Mouse (Mus musculus) thymus, postnatal 10 days (tissue): ENCODE measurements at regions not wholly inside any gene's neighbourhood (a gene's known extent, or its start where the extent isn't known, plus 50 kb on each side); places are given as distances from the start of the nearest gene placed in this dataset.

Experiments
- DNase-seq, 2 experiments: peaks; one replicate each; pipeline ENCODE4 v3.0.0; 2021; ENCODE audit warnings: low spot score in 2 of 2

DNA sequence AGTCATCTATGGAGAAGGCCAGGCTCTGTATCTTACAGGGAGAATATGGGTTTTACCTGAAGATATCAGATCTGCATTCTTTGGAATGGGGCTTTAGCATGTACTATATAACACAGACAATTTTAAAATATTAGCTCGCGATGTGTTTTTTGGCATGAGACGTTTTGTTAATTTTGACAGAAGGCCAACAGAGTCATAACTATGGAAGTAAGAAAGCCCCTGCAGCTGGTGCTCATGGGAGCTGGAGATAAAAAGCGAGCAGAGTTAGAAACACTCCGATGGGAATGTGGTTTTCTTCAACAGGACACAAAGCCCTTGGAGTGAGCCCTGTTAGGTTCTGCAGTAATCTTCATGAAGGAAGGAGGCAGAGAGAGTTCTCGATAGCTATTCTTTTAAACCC is 176.6 kb downstream of the Rps12 start:
- no peak for DNase-seq

DNA sequence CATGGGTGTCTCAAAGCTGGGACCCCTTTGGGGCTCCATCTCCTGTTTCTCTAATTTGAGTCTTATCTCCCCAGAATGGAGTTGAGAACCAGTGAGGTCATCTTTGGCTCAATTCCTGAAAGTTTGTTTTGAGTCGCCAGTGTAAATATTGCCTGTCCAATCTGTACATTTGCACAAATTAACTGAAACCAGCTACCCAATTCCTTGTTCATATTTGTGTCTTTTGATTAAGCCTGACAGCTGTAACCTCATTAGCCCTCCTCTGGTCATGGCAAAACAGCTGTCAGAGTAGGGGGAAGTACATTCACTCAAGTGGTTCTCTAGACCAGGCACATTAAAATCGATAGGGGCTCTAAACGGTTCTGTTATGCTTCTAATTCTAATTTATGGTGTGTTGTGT is 177.0 kb downstream of the Rps12 start:
- DNase-seq: no peak

DNA sequence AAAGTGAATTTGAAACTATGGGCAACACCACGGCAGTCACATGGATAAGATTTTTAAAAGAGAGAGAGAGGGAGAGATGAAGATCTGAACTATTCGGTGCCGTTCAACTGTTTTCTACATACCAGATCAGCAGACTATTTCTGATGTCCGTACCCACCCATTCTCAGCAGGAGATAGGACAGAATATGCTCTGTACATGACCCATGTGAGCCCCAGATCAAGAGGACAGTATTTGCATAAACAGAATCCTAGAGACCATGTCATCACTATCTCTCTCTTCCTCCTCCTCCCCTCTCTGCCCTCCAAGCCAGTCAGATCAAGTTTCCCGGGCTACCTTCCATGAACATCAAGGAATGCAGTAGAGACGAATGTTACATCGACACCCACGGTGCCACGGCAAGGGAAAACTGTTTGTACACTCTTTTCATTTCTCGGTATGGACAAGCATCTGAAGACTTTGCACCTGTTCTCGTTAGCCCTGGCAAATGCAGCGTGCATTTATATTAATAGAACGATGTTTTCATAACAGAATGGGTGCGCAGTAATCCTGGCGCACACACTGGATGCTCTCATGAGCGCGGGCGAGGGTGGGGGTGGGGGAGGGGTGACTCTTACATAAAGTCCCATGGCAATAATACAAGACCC is 177.7 kb downstream of the Rps12 start:
- no peak for DNase-seq

DNA sequence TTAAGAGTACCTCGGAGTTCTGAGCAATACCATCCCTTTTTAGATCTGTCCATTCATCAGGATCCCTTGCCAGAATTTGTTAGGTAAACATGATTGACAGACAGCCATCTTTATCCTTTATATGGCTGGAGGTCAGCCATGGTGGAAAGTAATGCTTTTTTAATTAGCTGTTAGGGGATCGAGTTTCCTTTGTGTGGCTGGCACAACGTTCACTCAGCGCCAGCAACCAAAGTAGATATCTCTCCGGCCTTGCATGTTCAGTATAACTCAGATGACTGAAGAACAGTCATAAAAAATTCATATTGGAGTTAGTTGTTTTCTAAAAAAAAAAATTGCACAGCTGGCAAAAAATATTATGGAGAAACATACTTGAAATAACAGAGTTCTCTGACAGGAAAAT is 186.4 kb downstream of the Rps12 start:
- DNase-seq: no peak

DNA sequence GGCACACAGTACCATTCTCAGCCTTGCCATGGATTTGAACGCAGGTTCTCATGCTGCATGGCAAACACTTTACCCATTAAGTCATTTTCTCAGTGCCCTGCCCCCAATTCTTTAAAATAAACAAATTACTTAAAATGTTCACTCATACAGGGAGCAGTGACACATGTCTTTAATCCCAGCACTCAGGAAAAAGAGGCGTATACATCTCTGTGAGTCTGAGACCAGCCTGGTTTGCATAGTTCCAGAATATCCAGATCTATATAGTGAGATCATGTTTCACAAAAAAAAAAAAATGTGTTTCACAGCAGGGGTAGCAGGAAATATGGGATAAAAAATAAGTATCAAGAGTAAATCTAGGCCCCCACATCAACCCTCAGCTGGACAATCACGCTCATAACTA is 191.5 kb downstream of the Rps12 start:
- no peak for DNase-seq

DNA sequence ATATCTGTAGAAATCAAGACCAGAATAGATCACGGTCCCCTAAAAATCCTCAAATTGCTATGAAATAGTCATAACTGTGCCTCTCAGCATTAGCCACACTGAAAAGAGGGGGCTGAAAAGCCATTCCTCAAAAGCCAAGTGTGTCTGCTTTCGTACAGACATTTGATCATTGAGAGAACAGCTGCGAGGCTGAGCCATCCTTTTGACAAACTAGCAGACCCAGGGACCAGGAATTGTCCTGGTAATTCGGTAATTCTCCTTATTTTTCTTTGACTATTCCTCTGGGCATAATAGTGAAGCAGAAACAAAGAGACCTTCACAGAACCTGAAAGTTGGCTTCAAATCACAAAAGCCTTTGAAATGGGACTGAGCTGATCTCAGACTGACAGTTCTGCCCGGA is 206.8 kb downstream of the Rps12 start:
- no peak for DNase-seq

DNA sequence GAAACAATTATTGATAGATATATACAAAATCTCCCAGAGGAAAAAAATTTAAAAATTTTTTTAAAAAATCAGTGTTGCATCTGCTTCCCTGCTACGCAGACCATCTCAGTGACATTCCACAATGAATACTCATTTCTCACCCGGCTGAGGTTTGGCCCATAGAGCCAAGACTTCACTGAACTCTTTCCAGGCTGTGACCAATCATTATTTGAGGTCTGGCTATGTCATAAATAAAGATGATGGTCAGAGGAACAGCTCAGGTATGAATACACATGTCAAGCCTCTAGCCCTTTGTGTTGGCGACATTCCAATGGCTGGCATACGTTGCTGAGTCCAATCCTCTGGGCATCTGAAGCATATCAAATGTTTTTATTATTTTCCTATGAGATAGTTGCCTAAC is 216.1 kb downstream of the Rps12 start:
- no peak for DNase-seq

DNA sequence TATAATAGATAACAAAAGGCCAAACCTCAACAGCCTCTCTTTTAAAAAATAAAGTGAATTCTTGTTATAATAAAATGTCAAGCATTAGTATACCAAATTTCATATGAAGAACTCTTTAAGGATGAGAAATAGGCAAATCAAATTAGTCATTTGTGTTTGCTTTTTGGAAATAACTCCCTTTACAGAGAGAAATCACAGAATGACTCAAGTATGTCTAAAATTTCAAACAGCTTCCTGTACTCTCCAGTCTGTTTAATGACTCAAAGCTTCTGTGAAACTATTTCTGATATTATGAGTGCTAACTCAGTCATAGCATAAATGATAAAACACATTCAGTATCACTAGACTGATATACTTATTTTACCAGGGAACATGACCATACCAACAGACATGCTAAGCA is 217.7 kb downstream of the Rps12 start:
- no peak for DNase-seq

DNA sequence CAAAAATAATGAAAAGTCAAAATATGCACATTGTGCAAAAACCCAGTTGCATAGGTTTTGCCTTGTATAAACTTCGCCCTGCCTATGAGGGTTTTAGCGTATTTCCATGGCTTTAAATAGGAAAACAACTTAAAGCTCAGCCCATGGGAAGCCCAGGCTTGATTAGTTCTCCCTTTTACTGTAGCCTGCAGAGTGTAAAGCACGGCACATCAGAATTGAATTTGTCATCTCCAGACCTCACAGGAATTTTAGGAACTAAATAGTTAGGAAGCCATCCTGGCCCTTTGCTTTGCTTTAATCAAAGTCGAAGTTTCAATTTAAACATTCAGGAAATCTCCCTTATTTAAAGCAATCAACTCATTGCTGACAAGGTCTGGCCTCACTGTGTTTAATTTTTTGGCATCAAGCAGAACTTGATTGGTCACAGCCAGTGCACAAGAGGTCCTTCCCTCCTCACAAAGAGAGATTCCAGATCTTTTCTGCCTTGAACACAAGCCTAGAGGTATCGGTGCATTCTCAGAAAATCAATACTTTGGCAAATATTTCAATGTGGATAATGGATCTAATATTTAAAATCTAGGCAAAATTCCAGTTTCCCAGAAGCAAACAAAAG is 211.8 kb upstream of the Eya4 start:
- no peak for DNase-seq

DNA sequence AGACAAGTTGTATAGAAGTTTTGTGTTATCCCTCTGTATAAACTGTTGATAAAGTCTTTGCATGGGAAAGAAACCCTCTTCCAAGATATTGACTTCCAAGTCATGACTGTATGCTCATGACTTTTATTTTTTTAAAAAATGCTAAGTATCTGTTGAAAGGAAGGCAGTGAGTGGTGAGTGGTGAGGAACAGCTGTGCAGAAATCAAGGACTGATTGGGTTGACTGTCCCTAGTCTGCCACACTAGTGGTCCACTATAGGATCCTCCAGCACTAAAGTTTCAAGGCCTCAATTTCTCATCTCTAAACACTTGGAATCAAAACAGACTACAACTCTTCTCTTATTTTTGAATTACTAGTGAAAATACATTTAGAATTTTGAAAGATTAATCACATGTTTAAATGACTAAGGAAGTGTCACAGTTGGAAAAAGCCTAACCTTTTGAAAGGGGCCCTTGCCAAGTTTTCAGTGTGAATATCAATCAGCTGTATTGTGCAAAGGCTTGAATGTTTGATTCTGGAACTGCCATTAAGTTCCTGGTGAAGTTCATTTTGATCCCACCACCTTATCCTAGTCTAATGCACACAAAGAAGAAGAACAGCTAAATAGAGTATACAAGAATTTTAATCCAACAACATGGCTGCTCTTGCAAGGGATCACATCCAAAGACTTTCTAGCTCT is 209.5 kb upstream of the Eya4 start:
- DNase-seq: no peak

DNA sequence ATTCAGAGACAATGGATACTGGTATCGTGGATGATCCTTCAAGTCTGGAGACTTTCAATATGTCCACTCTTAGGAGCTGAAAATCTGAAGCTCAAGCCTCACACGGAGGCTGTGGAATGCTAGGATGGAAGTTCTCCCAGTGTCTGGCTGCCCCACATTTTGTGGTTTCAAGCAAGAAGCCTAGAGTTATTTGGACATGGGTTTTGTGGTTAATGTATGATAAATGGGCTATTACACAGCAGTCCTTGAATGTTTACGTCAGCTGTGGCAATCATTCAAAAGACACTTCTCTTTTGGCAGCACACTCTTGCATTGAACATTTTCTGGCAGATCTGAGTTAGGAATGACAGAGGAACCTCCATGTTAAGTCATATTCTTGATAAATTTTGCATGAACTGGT is 207.2 kb upstream of the Eya4 start:
- DNase-seq: no peak

DNA sequence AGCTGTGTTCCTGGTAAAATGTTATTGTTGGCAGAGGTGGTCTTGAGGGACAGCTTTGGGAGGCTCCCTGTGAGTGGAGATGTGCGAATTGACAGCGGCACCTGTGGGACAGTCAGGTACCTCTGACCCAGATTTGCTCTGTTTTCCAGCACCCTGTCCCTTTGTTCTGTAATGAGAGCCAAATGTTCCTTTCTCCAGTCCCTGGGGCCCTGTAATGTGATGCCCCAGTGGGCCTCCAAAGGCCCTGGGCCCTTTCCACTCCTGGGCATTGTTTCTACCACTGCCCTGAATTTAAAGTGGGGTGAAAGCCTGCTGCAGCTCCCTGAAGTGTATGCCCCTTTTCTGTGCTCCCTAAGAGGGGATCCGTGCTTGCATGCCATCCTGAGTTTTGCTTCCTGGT is 198.6 kb upstream of the Eya4 start:
- DNase-seq: no peak

DNA sequence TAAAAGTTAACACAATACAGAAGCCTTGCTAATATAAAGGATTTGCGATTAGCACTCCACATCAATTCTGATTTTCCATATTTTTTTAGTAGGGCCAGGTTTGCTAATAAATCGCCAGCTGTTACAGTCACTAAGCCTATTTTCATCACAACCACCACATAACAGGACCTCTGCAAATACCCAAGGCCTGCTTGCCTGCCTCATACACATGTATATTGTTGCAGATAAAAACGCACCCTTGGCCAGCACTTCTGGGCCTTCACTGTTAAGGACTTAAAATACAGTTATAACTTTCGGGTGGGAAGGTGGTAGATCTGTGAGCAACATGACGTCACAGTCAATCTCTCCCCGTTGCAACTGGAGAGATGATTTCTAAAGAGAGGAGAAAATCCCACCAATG is 197.7 kb upstream of the Eya4 start:
- no peak for DNase-seq

DNA sequence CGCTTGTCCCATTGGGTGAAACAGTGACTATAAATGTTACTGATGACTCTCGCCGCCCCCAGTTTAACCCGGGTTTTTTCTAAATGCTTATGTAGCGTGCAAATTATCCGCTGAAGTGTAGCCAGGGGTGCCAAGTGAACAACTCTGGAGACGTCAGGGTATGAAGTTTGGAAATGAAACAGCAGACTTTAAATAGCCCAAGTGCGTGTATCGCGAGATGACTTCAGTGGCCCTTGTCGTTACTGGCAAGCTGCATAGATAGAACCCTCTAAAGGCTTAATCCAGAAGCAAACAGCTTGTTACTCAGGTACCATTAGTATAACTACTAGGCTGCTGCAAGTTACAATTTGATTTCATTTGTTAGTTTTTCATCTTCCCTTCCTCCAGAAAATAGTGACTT is 192.1 kb upstream of the Eya4 start:
- no peak for DNase-seq

DNA sequence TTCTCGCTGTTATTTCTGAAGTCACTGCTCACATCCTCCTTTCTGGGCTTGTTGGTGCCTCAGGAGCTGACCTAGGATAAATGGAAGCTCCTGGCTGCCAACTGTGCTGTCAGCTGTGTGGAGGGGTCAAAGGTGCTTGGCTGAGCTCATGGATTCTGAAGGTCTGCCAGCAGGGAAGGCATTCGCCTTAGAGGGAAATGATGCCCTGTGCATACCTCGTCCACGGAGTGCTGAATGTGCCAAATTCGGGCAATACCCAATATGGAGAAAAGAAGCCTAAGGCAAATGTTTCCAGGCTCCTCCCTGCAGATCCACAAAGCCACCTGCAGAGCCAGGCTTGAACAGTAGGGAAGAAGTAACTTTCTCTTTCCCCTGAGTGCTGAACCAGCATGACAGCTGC is 191.3 kb upstream of the Eya4 start:
- no peak for DNase-seq

DNA sequence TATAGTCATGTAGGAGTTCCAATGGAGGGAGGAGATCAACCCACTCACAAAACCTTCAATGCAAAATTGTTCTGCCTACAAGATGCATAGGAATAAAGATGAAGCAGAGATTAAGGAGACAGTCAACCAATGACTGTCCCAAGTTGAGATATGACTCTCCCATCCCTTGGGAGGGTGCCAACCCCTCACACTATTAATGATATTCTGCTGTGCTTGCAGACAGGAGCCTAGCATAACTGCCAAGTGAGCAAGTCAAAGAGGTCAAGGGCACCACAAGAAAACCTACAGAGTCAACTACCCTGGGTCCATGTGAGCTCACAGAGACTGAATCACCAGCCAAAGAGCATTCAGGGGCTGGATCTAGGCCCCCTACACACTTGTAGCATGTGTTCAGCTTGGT is 184.1 kb upstream of the Eya4 start:
- no peak for DNase-seq

DNA sequence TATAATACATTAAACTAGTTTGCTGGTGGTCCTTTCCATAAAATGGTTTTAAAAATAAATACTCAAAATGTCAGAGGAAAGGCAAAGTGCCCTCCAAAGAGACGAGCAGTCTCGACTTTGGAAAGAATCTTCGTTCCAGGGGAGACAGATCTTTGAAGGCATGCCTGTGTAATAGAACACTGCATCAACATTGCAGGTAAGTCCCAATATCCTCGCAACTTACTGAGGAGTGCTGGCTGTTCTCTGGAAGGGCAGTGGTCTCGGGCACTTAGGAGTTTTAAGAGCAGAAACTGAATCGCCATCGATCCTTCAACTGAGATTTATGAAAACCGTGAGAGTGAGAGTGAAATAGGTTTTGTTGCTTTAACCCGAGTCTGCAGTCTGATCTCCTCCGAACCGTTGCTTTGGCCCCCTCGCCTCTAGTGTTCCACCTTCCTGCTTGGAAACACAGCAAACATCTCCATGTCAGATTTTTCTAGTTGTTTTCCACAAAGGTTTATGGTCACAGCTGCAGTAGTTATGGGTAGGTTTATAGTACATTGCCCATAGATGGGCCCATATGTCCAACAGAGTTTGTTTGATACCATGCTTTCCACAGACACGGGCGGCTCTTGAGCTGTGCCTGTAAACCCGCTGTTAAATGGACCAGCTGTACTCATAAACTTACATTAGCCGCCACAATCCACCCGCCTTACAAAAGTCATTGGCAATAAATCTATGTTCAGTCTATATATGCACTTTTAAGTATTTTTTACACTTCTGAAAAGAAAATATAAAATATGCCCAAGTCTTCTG is 181.6 kb upstream of the Eya4 start:
- no peak for DNase-seq

DNA sequence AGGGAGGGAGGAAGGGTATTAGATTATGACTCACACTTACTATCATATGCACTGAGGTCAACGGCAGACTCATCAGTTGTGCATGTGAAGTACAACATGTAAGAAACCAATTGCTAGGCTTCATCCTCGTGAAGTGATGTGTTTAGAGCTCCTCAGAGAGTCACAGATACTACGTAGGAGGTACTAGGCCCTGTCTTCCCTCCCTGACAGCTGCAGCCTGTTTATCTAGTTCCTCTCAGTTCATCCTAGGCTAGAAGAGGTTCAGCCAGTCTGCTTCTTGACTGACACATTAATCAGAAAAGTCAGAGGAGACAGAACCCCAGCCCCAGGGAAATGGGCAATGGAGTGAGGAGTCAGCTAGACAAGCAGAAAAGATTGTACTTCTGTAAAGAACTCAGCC is 180.1 kb upstream of the Eya4 start:
- DNase-seq: no peak

DNA sequence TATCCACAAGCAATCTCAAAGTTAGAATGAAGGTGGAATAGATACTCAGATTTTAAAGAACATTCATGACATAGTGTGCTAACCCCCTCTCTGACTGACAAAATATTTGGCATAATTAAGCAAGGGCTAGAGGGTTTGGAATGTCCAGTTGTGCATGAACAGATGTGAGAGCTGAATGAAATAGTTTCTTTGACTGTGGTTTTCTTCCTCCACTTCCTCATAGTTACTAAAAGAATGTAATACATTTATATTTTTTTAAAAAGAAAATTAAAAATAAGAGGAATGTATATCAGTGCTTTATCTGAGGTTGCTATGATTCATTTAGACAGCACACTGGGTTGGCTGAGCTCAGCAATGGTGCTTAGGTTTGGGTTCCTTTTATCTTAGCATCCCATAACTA is 176.2 kb upstream of the Eya4 start:
- no peak for DNase-seq

DNA sequence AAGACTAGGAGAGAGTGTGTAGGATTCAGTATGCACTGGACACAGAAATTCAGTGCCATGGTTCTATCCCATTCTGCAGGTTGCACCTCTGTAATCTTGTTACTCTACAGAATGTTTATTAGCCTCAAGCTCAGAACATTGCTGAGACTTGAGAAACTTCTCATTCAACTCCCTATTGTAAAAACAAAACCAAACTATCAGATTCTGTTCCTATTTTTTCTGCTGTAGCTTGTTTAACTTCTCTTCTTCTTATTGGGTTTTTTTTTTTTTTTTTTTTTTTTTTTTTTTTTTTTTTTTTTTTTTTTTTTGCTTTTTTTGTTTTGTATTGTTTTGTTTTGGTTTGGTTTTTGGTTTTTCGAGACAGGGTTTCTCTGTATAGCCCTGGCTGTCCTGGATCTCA is 172.1 kb upstream of the Eya4 start:
- no peak for DNase-seq

DNA sequence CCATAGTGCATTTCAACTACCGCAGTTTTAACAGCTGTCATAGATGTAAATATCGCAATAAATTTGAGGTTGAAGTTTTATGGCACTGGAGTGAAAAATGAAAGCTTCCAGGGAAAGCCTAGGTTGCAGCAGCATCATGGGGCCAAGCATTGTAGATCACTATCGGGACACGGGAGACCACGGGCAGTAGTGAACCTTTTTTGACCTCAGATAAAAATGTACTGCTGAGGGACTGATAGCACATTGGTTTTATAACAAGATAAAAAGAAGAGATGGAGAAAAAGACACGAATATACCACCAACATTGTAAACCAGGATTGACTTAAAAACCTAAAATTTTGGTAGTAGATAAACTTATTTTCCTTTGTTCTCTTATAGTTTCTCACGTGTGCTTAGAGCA is 143.1 kb upstream of the Eya4 start:
- no peak for DNase-seq

DNA sequence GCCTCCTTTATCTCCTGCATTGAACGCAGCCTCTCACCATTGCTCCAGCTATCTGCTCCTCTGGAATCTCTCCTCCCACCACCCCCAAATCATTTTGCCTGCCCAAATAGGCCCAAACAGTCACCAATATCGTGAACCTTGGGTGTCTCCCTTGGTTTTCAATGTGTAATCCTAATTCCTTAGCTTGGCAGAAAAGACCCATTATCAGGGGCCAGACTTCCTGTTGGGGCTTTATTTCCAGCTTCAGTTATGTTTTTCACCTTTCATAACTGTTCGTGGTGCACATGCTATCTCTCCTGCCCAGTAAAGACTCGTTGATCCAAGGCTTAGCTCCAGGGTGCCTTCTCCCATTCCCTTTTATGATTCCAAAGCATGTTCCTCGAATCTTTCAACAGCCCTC is 142.4 kb upstream of the Eya4 start:
- no peak for DNase-seq

DNA sequence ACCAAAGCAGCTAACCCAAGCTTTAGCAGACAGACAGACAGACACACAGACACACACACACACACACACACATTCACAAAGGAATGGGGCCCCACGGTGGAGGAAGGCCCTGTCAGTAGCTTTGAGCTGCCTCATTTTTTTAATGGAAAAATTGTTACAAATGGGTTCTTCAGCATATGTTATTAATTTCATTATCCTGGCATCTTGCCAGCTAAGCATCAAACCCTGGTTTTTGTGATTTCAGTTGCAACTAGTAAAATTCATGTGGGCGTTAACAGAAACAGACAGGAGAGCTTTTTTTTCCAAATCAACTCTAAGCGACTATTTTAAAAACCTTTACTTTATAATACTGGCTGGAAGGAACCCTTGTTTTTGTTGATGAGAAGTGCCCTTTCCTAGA is 138.4 kb upstream of the Eya4 start:
- DNase-seq: no peak
